In the genomic region with DNA sequence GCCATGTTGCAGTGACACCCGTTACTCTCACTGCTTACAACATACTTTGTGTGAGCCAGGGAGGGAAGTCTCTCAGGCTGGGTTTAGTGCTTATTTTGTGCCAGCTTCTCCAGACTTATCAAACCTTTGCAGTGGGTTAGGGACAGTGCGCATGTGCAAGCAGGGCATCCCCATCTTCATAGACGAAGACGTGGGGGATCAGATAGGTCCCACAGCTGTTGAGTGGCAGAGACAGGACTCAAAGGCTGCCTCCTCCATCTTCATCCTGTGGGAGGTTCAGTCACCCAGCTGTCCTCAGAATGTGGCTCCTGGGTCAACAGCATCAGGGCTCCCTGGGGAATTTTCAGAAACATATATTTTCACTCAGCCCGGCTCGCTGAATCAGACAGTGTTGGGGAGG, we compare ENCODE assay signal across 18 mouse cellular contexts. TPM values are rescaled to one million over a fixed set of nuclear protein-coding genes. Genes with fewer than 3 reads are reported as not detected.
DNase-seq lines count a peak whose midpoint lies in the region; ATAC-seq and TF ChIP-seq lines count a peak whose summit lies in the region.
"Had no signal": no experiment of that assay in that cellular context is flagged by ENCODE, and none has a peak within 500 bp of the region (broad histone marks: within the 10 kb centered on the region; RNA-seq: fewer than 3 reads in every experiment).

No protein-coding gene starts in this region.

- in situ Hi-C loops in CH12.LX (cut with MboI; ENCODE audit: low pct_ligation_motif_present, low pct_unique_long_range_greater_than_20kb, low sequenced_read_pairs), result no loop called here

- peak overlapping the region; percentile 91; the same call in 1 of the 2 replicates for H3K4me2 ChIP-seq in heart, embryonic 14.5 days (ENCODE audit: low read length)
- H3K4me2 ChIP-seq in CH12.LX (ENCODE audit: insufficient read depth, low read depth, poor library complexity, severe bottlenecking), result no peak overlapping the region
- peak overlapping the region; percentile 96 for H3K4me2 ChIP-seq in intestine, postnatal 0 days (replicated peaks; ENCODE audit: low read depth)

- H3K27ac ChIP-seq in heart, embryonic 14.5 days (replicated peaks in 1 of 2; ENCODE audit: control insufficient read depth in 1 of 2, insufficient read depth in 1 of 2, low read depth in 2 of 2, low read length in 2 of 2), result no peak overlapping the region
- H3K27ac ChIP-seq in left cerebral cortex, adult 2 months, result peak overlapping the region; percentile 5; the same call in 1 of the 2 replicates
- no peak overlapping the region for H3K27ac ChIP-seq in CH12.LX (ENCODE audit: insufficient read depth, low read depth)
- no peak overlapping the region for H3K27ac ChIP-seq in intestine, postnatal 0 days (ENCODE audit: low read depth, low read length)
- H3K27ac ChIP-seq: limb, embryonic 12.5 days; midbrain, embryonic 12.5 days had no signal

- no peak for TF ChIP-seq RAD21 in CH12.LX (IDR thresholded peaks at IDR 0.05; ENCODE audit: low read depth, low read length)

- WGBS in heart, embryonic 14.5 days, result 66% methylated on average over 6 of the region's 6 CpGs
- 79% methylated on average over 6 of the region's 6 CpGs for whole genome bisulfite sequencing in intestine, postnatal 0 days

- TF ChIP-seq EP300 in CH12.LX (IDR thresholded peaks at IDR 0.05; ENCODE audit: low read length), result no peak

- H3K27me3 ChIP-seq in heart, embryonic 14.5 days (ENCODE audit: control insufficient read depth, insufficient read depth, low read length), result no peaks in the 10 kb centered on the region
- no peaks in the 10 kb centered on the region for H3K27me3 ChIP-seq in CH12.LX (replicated peaks)
- peaks cover 4% of the 10 kb centered on the region for H3K27me3 ChIP-seq in intestine, postnatal 0 days (replicated peaks; ENCODE audit: control insufficient read depth, insufficient read depth, low read length)

- H3K4me3 ChIP-seq in heart, embryonic 14.5 days (ENCODE audit: control insufficient read depth in 1 of 2, insufficient read depth in 1 of 2, low read depth in 1 of 2, low read length in 2 of 2), result no peak overlapping the region
- H3K4me3 ChIP-seq in left cerebral cortex, adult 2 months, result peak overlapping the region; percentile 71; the same call in 1 of the 2 replicates
- H3K4me3 ChIP-seq in CH12.LX (replicated peaks in 1 of 3; ENCODE audit: low read depth in 2 of 3, low read length in 2 of 3, poor library complexity in 1 of 3), result no peak overlapping the region
- H3K4me3 ChIP-seq in intestine, postnatal 0 days (ENCODE audit: low read depth, low read length), result no peak overlapping the region

- H3K79me2 ChIP-seq in CH12.LX (replicated peaks; ENCODE audit: control insufficient read depth, extremely low read depth, insufficient read depth, poor library complexity, severe bottlenecking), result no peaks in the 10 kb centered on the region

- DNase-seq in heart, adult 9 months (ENCODE audit: low spot score in 2 of 2), result no peak
- no peak for DNase-seq in left cerebral cortex, adult 2 months (ENCODE audit: extremely low spot score in 1 of 2, low spot score in 2 of 2)
- no peak for DNase-seq in left cerebral cortex, adult 8-10 months (ENCODE audit: low spot score in 2 of 2)
- no peak for DNase-seq in CH12.LX (ENCODE audit: extremely low read depth)
- no peak for DNase-seq in c-Kit-positive CD71-positive TER-119-positive erythroid progenitor cells, embryonic 14.5 days (ENCODE audit: low spot score)
- DNase-seq: cerebellum, adult 8-10 months; kidney, postnatal 14 days; spleen, adult 18-20 months had no signal

- no peaks in the 10 kb centered on the region for H3K36me3 ChIP-seq in heart, embryonic 14.5 days (ENCODE audit: control insufficient read depth, insufficient read depth, low read length)
- no peaks in the 10 kb centered on the region for H3K36me3 ChIP-seq in CH12.LX (replicated peaks in 1 of 2; ENCODE audit: control insufficient read depth in 1 of 2, insufficient read depth in 1 of 2, low read length in 1 of 2)
- no peaks in the 10 kb centered on the region for H3K36me3 ChIP-seq in intestine, postnatal 0 days (ENCODE audit: control insufficient read depth, insufficient read depth)
- H3K36me3 ChIP-seq: limb, embryonic 12.5 days; midbrain, embryonic 12.5 days had no signal

- TF ChIP-seq CTCF in left cerebral cortex, adult 2 months (IDR thresholded peaks at IDR 0.05), result no peak
- TF ChIP-seq CTCF in CH12.LX (conservative IDR thresholded peaks at IDR 0.05 in 1 of 2, IDR thresholded peaks at IDR 0.05 in 1 of 2; ENCODE audit: low read depth in 2 of 2, low read length in 2 of 2), result no peak
- no peak for TF ChIP-seq CTCF in intestine, postnatal 0 days (IDR thresholded peaks at IDR 0.05; ENCODE audit: low read depth)

- ATAC-seq in heart, embryonic 14.5 days (ENCODE audit: insufficient number of reproducible peaks, insufficient read depth, low FRiP score, low read depth), result no peak
- no peak for ATAC-seq in intestine, postnatal 0 days
- ATAC-seq: Patski had no signal

- dilution Hi-C loops in CH12.LX (cut with MboI; ENCODE audit: extremely low pct_ligation_motif_present, extremely low pct_unique_long_range_greater_than_20kb, low sequenced_read_pairs), result no loop called here

- H3K9me3 ChIP-seq in heart, embryonic 14.5 days (ENCODE audit: control insufficient read depth, low read length), result no peaks in the 10 kb centered on the region
- no peaks in the 10 kb centered on the region for H3K9me3 ChIP-seq in CH12.LX (replicated peaks; ENCODE audit: low read length)
- H3K9me3 ChIP-seq in intestine, postnatal 0 days (ENCODE audit: control insufficient read depth), result no peaks in the 10 kb centered on the region
- H3K9me3 ChIP-seq: limb, embryonic 12.5 days; midbrain, embryonic 12.5 days had no signal

- intact Hi-C loops in left cerebral cortex, adult 2 months (cut with DNase I), result no loop called here

- H3K4me1 ChIP-seq in heart, embryonic 14.5 days (ENCODE audit: control insufficient read depth in 2 of 2, insufficient read depth in 2 of 2, low read length in 2 of 2), result peaks cover 15 to 44% of the 10 kb centered on the region in 2 experiments
- peaks cover 5 to 54% of the 10 kb centered on the region in 2 experiments; a peak in 3 of 4 replicates for H3K4me1 ChIP-seq in CH12.LX (ENCODE audit: control insufficient read depth in 1 of 2, insufficient read depth in 2 of 2)
- H3K4me1 ChIP-seq in intestine, postnatal 0 days (replicated peaks; ENCODE audit: control insufficient read depth, insufficient read depth, low read length), result no peaks in the 10 kb centered on the region

- TF ChIP-seq POLR2A in CH12.LX (IDR thresholded peaks at IDR 0.05; ENCODE audit: low read depth, low read length), result no peak

- no peak overlapping the region for H3K9ac ChIP-seq in heart, embryonic 14.5 days (ENCODE audit: low read length)
- H3K9ac ChIP-seq in CH12.LX (ENCODE audit: insufficient read depth, low read depth), result no peak overlapping the region
- H3K9ac ChIP-seq in intestine, postnatal 0 days (ENCODE audit: low read depth, low read length), result no peak overlapping the region
- H3K9ac ChIP-seq: limb, embryonic 12.5 days; midbrain, embryonic 12.5 days had no signal

TF ChIP-seq in CH12.LX, 34 proteins besides CTCF, POLR2A, EP300 and RAD21:
- TF ChIP-seq ZMIZ1 (IDR thresholded peaks at IDR 0.05; ENCODE audit: low read depth, low read length), result no peak
- TF ChIP-seq NRF1 (IDR thresholded peaks at IDR 0.05; ENCODE audit: low read depth, low read length), result 0 out of 2 replicates have a peak, but pooled peaks have one; percentile 24

RNA-seq across cellular contexts. Expression of a gene that starts 2.1 kb away (rescaled TPM):
- polyA plus RNA-seq in heart, embryonic 14.5 days (2014; fragmentation: Nextera tagmentation; extraction: Ambion mirVana), result 31.3 and 34.8 TPM in 2 replicates
- 10 to 100 TPM; 50.5 to 51.8 TPM for total RNA-seq in left cerebral cortex, adult 2 months (2021)
- 10 to 100 TPM; 66.3 to 74.3 (median 70.5) TPM for total RNA-seq in left cerebral cortex, adult 8-10 months (2022)
- total RNA-seq in CH12.LX (2012; rRNA removed) (1.4 and 1.5 TPM in 2 replicates), CH12.LX (2014; rRNA removed) (2.8 and 3.0 TPM in 2 replicates)
- 4.5 and 6.0 TPM in 2 replicates for polyA plus RNA-seq in CH12.LX (2012; ENCODE audit: insufficient read length, low read depth)
- 12.0 and 12.6 TPM in 2 replicates for polyA plus RNA-seq in intestine, postnatal 0 days (2015; fragmentation: Nextera tagmentation; extraction: Ambion mirVana)

RNA-seq across cellular contexts. Expression of a gene that starts 46.1 kb away (rescaled TPM):
- 0.15 and 0.49 TPM in 2 replicates for polyA plus RNA-seq in heart, embryonic 14.5 days (2014; fragmentation: Nextera tagmentation; extraction: Ambion mirVana)
- total RNA-seq in left cerebral cortex, adult 2 months (2021), result not detected
- not detected for total RNA-seq in left cerebral cortex, adult 8-10 months (2022)
- not detected in 2 replicates for total RNA-seq in CH12.LX (2012; rRNA removed)
- total RNA-seq in CH12.LX (2014; rRNA removed), result not detected in 2 replicates
- 0.19 TPM in 1 of 2 replicates, not detected in the other for polyA plus RNA-seq in CH12.LX (2012; ENCODE audit: insufficient read length, low read depth)
- polyA plus RNA-seq in intestine, postnatal 0 days (2015; fragmentation: Nextera tagmentation; extraction: Ambion mirVana), result 0.08 and 0.16 TPM in 2 replicates
- total RNA-seq: adrenal gland, adult 18-20 months; granulocyte monocyte progenitor cell, adult 5-6 weeks; layer of hippocampus, postnatal 25 days had no signal
- polyA plus RNA-seq: brain, embryonic 14.5 days; liver, embryonic 16.5 days; midbrain, embryonic 12.5 days; Patski had no signal

Comparison
In these comparisons a context has a peak if more than half of its experiments do, and no peak if none do; other contexts are left out.
1. RNA of a gene that starts 2.1 kb away (total RNA-seq): 66.3 to 74.3 TPM in left cerebral cortex, adult 8-10 months and 50.5 to 51.8 TPM in left cerebral cortex, adult 2 months; 1.4 to 3.0 TPM in CH12.LX; every median in the first group is over 10 times any median in the second.